Mouse (Mus musculus) midbrain, embryonic 14.5 days (tissue): Measurements from ENCODE around the gene Cdc42bpb. TPM values are rescaled to one million over a fixed set of nuclear protein-coding genes. Genes with fewer than 3 reads are reported as not detected.
A peak's percentile ranks its signal among the peaks of the same experiment; 100 is the strongest.

Experiments
- ATAC-seq: fragments of 200-750 bp; cut with Nextera tagmentation; 2 replicates; pipeline ENCODE4 v1.8.0; 2017; ENCODE audit warnings: moderate number of reproducible peaks, moderate library complexity; ENCODE audit not compliant: low FRiP score, low TSS enrichment
- DNase-seq: peaks from one replicate; pipeline ENCODE4 v3.0.0-alpha.2; 2015
- H3K27ac ChIP-seq: fragments of 300-500 bp; sonication (generic); replicated peaks from 2 replicates; pipeline ENCODE4 v1.5.1; 2014; ENCODE audit warnings: mild to moderate bottlenecking, low read depth, low read length, moderate library complexity
- H3K27me3 ChIP-seq: fragments of 300-500 bp; sonication (generic); 2 replicates; pipeline ENCODE4 v1.6.1; 2014; ENCODE audit warnings: low read length, control low read depth, mixed read lengths; ENCODE audit not compliant: control insufficient read depth, insufficient read depth
- H3K36me3 ChIP-seq: fragments of 300-500 bp; sonication (generic); 2 replicates; pipeline ENCODE4 v1.6.1; 2014; ENCODE audit warnings: low read length, control low read depth; ENCODE audit not compliant: control insufficient read depth, insufficient read depth
- H3K4me1 ChIP-seq: fragments of 300-500 bp; sonication (generic); 2 replicates; pipeline ENCODE4 v1.6.1; 2014; ENCODE audit warnings: mild to moderate bottlenecking, antibody characterized with exemption, low read length, control low read depth; ENCODE audit not compliant: control insufficient read depth, insufficient read depth
- H3K4me2 ChIP-seq: fragments of 300-500 bp; sonication (generic); 2 replicates; pipeline ENCODE4 v1.6.1; 2014; ENCODE audit warnings: mild to moderate bottlenecking, low read length, moderate library complexity
- H3K4me3 ChIP-seq: fragments of 300-500 bp; sonication (generic); replicated peaks from 2 replicates; pipeline ENCODE4 v1.5.1; 2014; ENCODE audit warnings: low read depth, low read length
- H3K9ac ChIP-seq: fragments of 300-500 bp; sonication (generic); replicated peaks from 2 replicates; pipeline ENCODE4 v1.6.1; 2014; ENCODE audit warnings: mild to moderate bottlenecking, low read length, moderate library complexity
- H3K9me3 ChIP-seq: fragments of 300-500 bp; sonication (generic); 2 replicates; pipeline ENCODE4 v1.6.1; 2016; ENCODE audit warnings: low read length, control low read depth, mixed read lengths; ENCODE audit not compliant: control insufficient read depth
- WGBS: fragments of 180-500 bp; shearing (Covaris S2); extraction: QIAGEN DNeasy Blood & Tissue Kit; methylation state at CpG from one replicate; pipeline ENCODE4 v1.1.7; 2014; 5-methylcytosine and 5-hydroxymethylcytosine counted together
- polyA plus RNA-seq: library from polyadenylated mRNA; unstranded; fragments of >200 nt; fragmentation: Nextera tagmentation; extraction: Ambion mirVana; gene quantifications from 2 replicates; pipeline ENCODE4 v1.2.1, GENCODE M21; 2014

The Cdc42bpb gene
- polyA plus RNA-seq, 1 experiment from 2014 or later = 47.8 TPM

- DNase-seq = peak; percentile 21
- no peaks in the 10 kb centered on the region for H3K9me3 ChIP-seq
- peaks cover 71% of the 10 kb centered on the region for H3K27me3 ChIP-seq
- 1% methylated on average over 57 of the region's 58 CpGs for WGBS
- H3K4me2 ChIP-seq = peak overlapping the region; percentile 67
- H3K4me3 ChIP-seq = peak overlapping the region; percentile 40
- H3K4me1 ChIP-seq = peaks cover 14% of the 10 kb centered on the region; the same call in 1 of the 2 replicates
- no peak for ATAC-seq
- H3K9ac ChIP-seq = peak overlapping the region; percentile 43
- no peaks in the 10 kb centered on the region for H3K36me3 ChIP-seq
- no peak overlapping the region for H3K27ac ChIP-seq
These were observed 102.2 kb downstream of the Cdc42bpb start for GRCm38 (mm10) chr12:111275150-111275841.

GRCm38 (mm10) chr12:111274447-111275149 lies 102.9 kb downstream of the Cdc42bpb start:
- no peak overlapping the region for H3K27ac ChIP-seq
- peak; percentile 55 for DNase-seq
- WGBS = 4% methylated on average over 77 of the region's 80 CpGs

DNA sequence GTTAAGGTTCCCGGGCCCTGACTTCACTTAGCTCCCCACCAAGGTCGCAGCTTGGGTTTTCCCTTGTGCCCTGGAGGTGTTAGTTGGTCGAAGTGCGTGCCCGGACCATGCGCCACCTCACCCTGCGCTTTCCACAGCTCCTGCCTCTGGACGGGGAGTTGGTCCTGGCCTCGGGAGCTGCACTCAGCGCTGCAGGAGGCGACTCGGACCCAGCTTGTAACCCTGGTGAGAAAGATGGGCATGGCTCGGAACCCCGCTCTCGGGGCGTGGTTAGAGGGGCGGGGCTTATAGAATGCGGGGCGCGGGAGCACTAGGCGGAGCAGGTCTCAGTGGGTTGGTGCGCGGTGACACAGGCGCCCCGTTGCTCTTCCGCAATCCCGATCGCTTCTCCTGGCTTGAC lies 103.5 kb downstream of the Cdc42bpb start:
- ATAC-seq (no peak), DNase-seq (no peak)
- Histone ChIP-seq H3K27ac (no peak overlapping the region), H3K4me2 (peak overlapping the region; percentile 67), H3K36me3 (no peaks in the 10 kb centered on the region), H3K9ac (peak overlapping the region; percentile 43; the same call in 1 of the 2 replicates), H3K9me3 (no peaks in the 10 kb centered on the region), H3K4me3 (peak overlapping the region; percentile 40), H3K4me1 (peaks cover 14% of the 10 kb centered on the region; the same call in 1 of the 2 replicates), H3K27me3 (peaks cover 76% of the 10 kb centered on the region)
- 3% methylated on average over 28 of the region's 28 CpGs for WGBS

More at GRCm38 (mm10) chr12:111274447-111275149, 102.9 kb downstream of the Cdc42bpb start:
- no peaks in the 10 kb centered on the region for H3K36me3 ChIP-seq
- peak overlapping the region; percentile 40 for H3K4me3 ChIP-seq
- H3K4me2 ChIP-seq = peak overlapping the region; percentile 67
- peaks cover 14% of the 10 kb centered on the region; the same call in 1 of the 2 replicates for H3K4me1 ChIP-seq
- H3K27me3 ChIP-seq = peaks cover 76% of the 10 kb centered on the region
- H3K9ac ChIP-seq = peak overlapping the region; percentile 43
- no peaks in the 10 kb centered on the region for H3K9me3 ChIP-seq
- ATAC-seq = 0 out of 2 replicates have a peak, but pooled peaks have one; percentile 27

GRCm38 (mm10) chr12:111272420-111272819 lies 105.1 kb downstream of the Cdc42bpb start:
- 17% methylated on average over 12 of the region's 12 CpGs for WGBS
- H3K27me3 ChIP-seq = peaks cover 75% of the 10 kb centered on the region
- H3K27ac ChIP-seq = no peak overlapping the region
- H3K9ac ChIP-seq = no peak overlapping the region
- DNase-seq (peak; percentile 82), ATAC-seq (no peak)
- peaks cover 14% of the 10 kb centered on the region; the same call in 1 of the 2 replicates for H3K4me1 ChIP-seq
- H3K4me2 ChIP-seq = no peak overlapping the region
- no peak overlapping the region for H3K4me3 ChIP-seq
- peaks cover under 1% of the 10 kb centered on the region; the same call in 1 of the 2 replicates for H3K36me3 ChIP-seq
- H3K9me3 ChIP-seq = no peaks in the 10 kb centered on the region

- H3K9ac ChIP-seq = no peak overlapping the region
- DNase-seq = no peak
- WGBS = 20% methylated on average over 8 of the region's 8 CpGs
- H3K36me3 ChIP-seq = peaks cover 5% of the 10 kb centered on the region; the same call in 1 of the 2 replicates
- H3K9me3 ChIP-seq = no peaks in the 10 kb centered on the region
- no peak overlapping the region for H3K27ac ChIP-seq
- peaks cover 14% of the 10 kb centered on the region; the same call in 1 of the 2 replicates for H3K4me1 ChIP-seq
- H3K27me3 ChIP-seq = peaks cover 71% of the 10 kb centered on the region
- H3K4me3 ChIP-seq = no peak overlapping the region
- ATAC-seq = no peak
- no peak overlapping the region for H3K4me2 ChIP-seq
These were observed 105.6 kb downstream of the Cdc42bpb start for GRCm38 (mm10) chr12:111271966-111272365.

GRCm38 (mm10) chr12:111271406-111271805 lies 106.1 kb downstream of the Cdc42bpb start:
- H3K36me3 ChIP-seq = peaks cover 5% of the 10 kb centered on the region; the same call in 1 of the 2 replicates
- 8% methylated on average over 28 of the region's 28 CpGs for WGBS
- H3K27me3 ChIP-seq = peaks cover 65% of the 10 kb centered on the region
- no peak overlapping the region for H3K4me3 ChIP-seq
- no peak for DNase-seq
- H3K4me2 ChIP-seq = no peak overlapping the region
- no peak overlapping the region for H3K27ac ChIP-seq
- ATAC-seq = no peak
- no peaks in the 10 kb centered on the region for H3K9me3 ChIP-seq
- no peak overlapping the region for H3K9ac ChIP-seq
- peaks cover 14% of the 10 kb centered on the region; the same call in 1 of the 2 replicates for H3K4me1 ChIP-seq

DNA sequence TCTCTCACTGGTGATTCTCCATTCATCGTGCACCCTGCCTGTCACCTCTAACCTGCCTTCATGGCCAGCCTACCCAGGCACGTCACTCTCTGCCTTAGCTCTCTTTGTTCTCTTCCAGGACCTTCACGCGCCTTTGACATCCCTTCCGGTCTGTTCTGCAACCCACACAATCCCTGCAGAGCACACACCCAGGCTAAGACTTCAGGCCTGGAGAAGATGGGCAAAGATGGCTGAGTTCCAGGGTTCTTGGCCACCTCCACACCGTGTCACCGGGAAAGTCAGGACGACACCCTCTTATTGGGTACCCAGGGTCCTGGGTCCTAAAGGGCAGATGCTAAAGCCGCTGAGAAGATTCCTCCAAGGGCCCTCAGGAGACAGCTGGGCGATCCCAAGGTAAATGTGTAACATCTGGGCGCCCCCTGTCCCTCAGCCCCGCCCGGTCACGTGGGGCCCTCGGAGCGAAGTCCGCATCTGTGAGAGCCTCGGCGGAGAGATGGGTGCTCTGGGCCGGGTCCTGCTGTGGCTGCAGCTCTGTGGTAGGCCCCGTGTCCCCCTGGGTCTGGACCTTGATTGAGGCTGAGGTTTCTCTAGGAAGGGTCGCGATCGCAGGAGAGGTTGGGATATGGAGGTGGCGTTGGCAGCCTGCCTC lies 106.8 kb downstream of the Cdc42bpb start, which contains the start of gene Amn:
TSS of gene Amn (plus strand) at position 467 of the 649 bp plus-strand sequence.
- H3K27ac ChIP-seq = no peak within 1 kb of the TSS
- H3K4me2 ChIP-seq = no peak within 1 kb of the TSS
- H3K4me3 ChIP-seq = no peak within 1 kb of the TSS
- WGBS = 37% methylated on average over 25 of the region's 25 CpGs
- DNase-seq = no peak
- no peak for ATAC-seq
- no peak within 1 kb of the TSS for H3K9ac ChIP-seq
- H3K9me3 ChIP-seq = no peaks in the 10 kb centered on the region
- H3K27me3 ChIP-seq = peaks cover 59% of the 10 kb centered on the region
- H3K36me3 ChIP-seq = peaks cover 9% of the 10 kb centered on the region; the same call in 1 of the 2 replicates
- peaks cover 14% of the 10 kb centered on the region; the same call in 1 of the 2 replicates for H3K4me1 ChIP-seq

- no peak overlapping the region for H3K9ac ChIP-seq
- DNase-seq = no peak
- 75% methylated on average over 4 of the region's 4 CpGs for WGBS
- H3K27ac ChIP-seq = no peak overlapping the region
- no peak overlapping the region for H3K4me3 ChIP-seq
- H3K36me3 ChIP-seq = peaks cover 23% of the 10 kb centered on the region
- no peak for ATAC-seq
- no peaks in the 10 kb centered on the region for H3K4me1 ChIP-seq
- peaks cover 30% of the 10 kb centered on the region for H3K27me3 ChIP-seq
- H3K9me3 ChIP-seq = no peaks in the 10 kb centered on the region
- no peak overlapping the region for H3K4me2 ChIP-seq
These were observed 109.7 kb downstream of the Cdc42bpb start for GRCm38 (mm10) chr12:111267673-111268325.
